Mouse (Mus musculus): Measurements from ENCODE around the gene Arhgap8.

GRCm38 (mm10) chr15:84720291-84721204 lies 696 bp downstream of the Arhgap8 start:
- TF ChIP-seq CTCF (IDR thresholded peaks at IDR 0.05; ENCODE audit: borderline replicate concordance, extremely low read depth, insufficient read depth, insufficient read length) (no peak), POLR2A (IDR thresholded peaks at IDR 0.05; ENCODE audit: borderline replicate concordance, extremely low read depth, insufficient read depth, insufficient read length, poor library complexity, severe bottlenecking) (no peak)
